Mouse (Mus musculus) brain, embryonic 14.5 days (tissue): Measurements from ENCODE around the gene Kif1a.

ENCODE experiments used
- CTCF ChIP-seq: fragments of 200-500 bp; IDR thresholded peaks from 2 replicates; pipeline ENCODE4 v1.5.1; 2012; ENCODE audit warnings: inconsistent platforms, mild to moderate bottlenecking, moderate library complexity, borderline replicate concordance; ENCODE audit not compliant: insufficient read depth, insufficient read length; ENCODE audit errors: extremely low read depth
- POLR2A ChIP-seq: fragments of 200-500 bp; IDR thresholded peaks from 2 replicates; pipeline ENCODE4 v1.6.1; 2012; ENCODE audit warnings: mild to moderate bottlenecking, inconsistent platforms, borderline replicate concordance; ENCODE audit not compliant: poor library complexity, insufficient read depth, insufficient read length, severe bottlenecking; ENCODE audit errors: extremely low read depth

- TF ChIP-seq POLR2A, result no peak
- no peak for TF ChIP-seq CTCF
These were observed 120.5 kb downstream of the Kif1a start for GRCm38 (mm10) chr1:92981056-92981845.
